Mouse (Mus musculus): Measurements from ENCODE around the gene Igf2r. TPM values are rescaled to one million over a fixed set of nuclear protein-coding genes. Genes with fewer than 3 reads are reported as not detected.

Gene Igf2r
- total RNA-seq, 2 experiments from 2014 or later, result 33.2 to 35.2 TPM

GRCm38 (mm10) chr17:12782861-12783847 is 13.7 kb upstream of the Igf2r start:
- no peak for DNase-seq
- intact Hi-C loops (cut with DNase I), result no loop called here

GRCm38 (mm10) chr17:12781101-12781500 is 11.6 kb upstream of the Igf2r start:
- DNase-seq, result no peak
- intact Hi-C loops (cut with DNase I), result no loop called here

- DNase-seq, result no peak
- intact Hi-C loops (cut with DNase I), result no loop called here
Observed at GRCm38 (mm10) chr17:12780125-12780524, 10.7 kb upstream of the Igf2r start.

GRCm38 (mm10) chr17:12779442-12779841 is 10.0 kb upstream of the Igf2r start:
- DNase-seq, result no peak
- intact Hi-C loops (cut with DNase I), result no loop called here

GRCm38 (mm10) chr17:12773956-12774355 is 4.5 kb upstream of the Igf2r start:
- DNase-seq, result no peak

GRCm38 (mm10) chr17:12770500-12770899 is 1.0 kb upstream of the Igf2r start:
- intact Hi-C loops (cut with DNase I), result no loop called here
- DNase-seq, result no peak

More at GRCm38 (mm10) chr17:12773956-12774355, 4.5 kb upstream of the Igf2r start:
- intact Hi-C loops (cut with DNase I), result no loop called here

GRCm38 (mm10) chr17:12768415-12769379 is 767 bp downstream of the Igf2r start:
- no peak for DNase-seq
- intact Hi-C loops (cut with DNase I), result no loop called here

GRCm38 (mm10) chr17:12767294-12767852 is 2.1 kb downstream of the Igf2r start:
- intact Hi-C loops (cut with DNase I), result no loop called here
- DNase-seq, result no peak

- intact Hi-C loops (cut with DNase I), result no loop called here
- no peak for DNase-seq
Observed at GRCm38 (mm10) chr17:12763412-12763811, 6.1 kb downstream of the Igf2r start.

GRCm38 (mm10) chr17:12760355-12761146 is 8.9 kb downstream of the Igf2r start:
- no peak for DNase-seq
- intact Hi-C loops (cut with DNase I), result no loop called here

GRCm38 (mm10) chr17:12759646-12760074 is 9.8 kb downstream of the Igf2r start:
- intact Hi-C loops (cut with DNase I), result no loop called here

GRCm38 (mm10) chr17:12758701-12759455 is 10.6 kb downstream of the Igf2r start:
- intact Hi-C loops (cut with DNase I), result no loop called here
- no peak for DNase-seq

More at GRCm38 (mm10) chr17:12759646-12760074, 9.8 kb downstream of the Igf2r start:
- DNase-seq, result peak; percentile 58

- DNase-seq, result peak; percentile 81
- intact Hi-C loops (cut with DNase I), result no loop called here
Observed at GRCm38 (mm10) chr17:12757990-12758389, 11.5 kb downstream of the Igf2r start.

- intact Hi-C loops (cut with DNase I), result no loop called here
- no peak for DNase-seq
Observed at GRCm38 (mm10) chr17:12757161-12757560, 12.3 kb downstream of the Igf2r start.

GRCm38 (mm10) chr17:12755951-12756350 is 13.5 kb downstream of the Igf2r start:
- no peak for DNase-seq
- intact Hi-C loops (cut with DNase I), result no loop called here

GRCm38 (mm10) chr17:12755146-12755545 is 14.3 kb downstream of the Igf2r start:
- intact Hi-C loops (cut with DNase I), result no loop called here
- no peak for DNase-seq

- DNase-seq, result no peak
- intact Hi-C loops (cut with DNase I), result no loop called here
Observed at GRCm38 (mm10) chr17:12754243-12755007, 15.0 kb downstream of the Igf2r start.

GRCm38 (mm10) chr17:12753050-12753449 is 16.4 kb downstream of the Igf2r start:
- no peak for DNase-seq
- intact Hi-C loops (cut with DNase I), result no loop called here

All from left cerebral cortex, postnatal 4 days (tissue).